Comparison of ENCODE assay signal across 14 mouse cellular contexts in the genomic region with DNA sequence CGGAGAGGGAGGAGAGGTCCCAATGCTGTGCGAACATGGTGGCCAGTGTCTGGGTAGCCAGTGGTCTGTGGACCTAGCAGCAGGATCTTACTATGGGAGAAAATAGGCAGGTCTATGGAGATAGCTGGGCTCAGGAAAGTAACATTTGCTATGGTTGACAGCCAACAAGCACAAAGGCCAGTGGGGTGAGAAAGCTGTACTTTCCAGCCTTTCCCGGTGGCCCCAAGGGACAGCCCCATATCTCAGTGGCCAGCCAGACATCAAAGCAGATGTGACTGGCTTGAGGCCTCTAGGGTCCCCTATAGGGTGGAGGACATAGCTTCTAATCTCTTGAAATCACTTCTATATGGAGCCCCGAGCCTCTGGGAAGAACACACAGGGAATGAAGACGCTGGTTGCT. TPM values are rescaled to one million over a fixed set of nuclear protein-coding genes. Genes with fewer than 3 reads are reported as not detected.
"Had no signal": no experiment of that assay in that cellular context is flagged by ENCODE, and none has a peak within 500 bp of the region (broad histone marks: within the 10 kb centered on the region; RNA-seq: fewer than 3 reads in every experiment).

No protein-coding gene starts in this region.

- H3K27me3 ChIP-seq: limb, embryonic 12.5 days; liver, embryonic 13.5 days; lung, embryonic 15.5 days; midbrain, embryonic 15.5 days; neural tube, embryonic 12.5 days; stomach, embryonic 15.5 days had no signal

- H3K9ac ChIP-seq: limb, embryonic 12.5 days; liver, embryonic 13.5 days; liver, postnatal 0 days; lung, embryonic 15.5 days; midbrain, embryonic 15.5 days; neural tube, embryonic 12.5 days; stomach, embryonic 15.5 days had no signal

- H3K4me2 ChIP-seq: limb, embryonic 12.5 days; liver, embryonic 13.5 days; lung, embryonic 15.5 days; midbrain, embryonic 11.5 days; midbrain, embryonic 15.5 days; neural tube, embryonic 12.5 days; stomach, embryonic 15.5 days had no signal

- H3K4me3 ChIP-seq: limb, embryonic 12.5 days; liver, embryonic 13.5 days; lung, embryonic 15.5 days; megakaryocyte, embryonic 14.5 days; midbrain, embryonic 15.5 days; neural tube, embryonic 12.5 days; stomach, embryonic 15.5 days had no signal

- H3K4me1 ChIP-seq: limb, embryonic 12.5 days; liver, embryonic 13.5 days; lung, embryonic 15.5 days; megakaryocyte, embryonic 14.5 days; neural tube, embryonic 12.5 days; stomach, embryonic 15.5 days had no signal

- H3K36me3 ChIP-seq: limb, embryonic 12.5 days; liver, embryonic 13.5 days; lung, embryonic 15.5 days; midbrain, embryonic 15.5 days; neural tube, embryonic 12.5 days; stomach, embryonic 15.5 days had no signal

- H3K9me3 ChIP-seq: limb, embryonic 12.5 days; liver, embryonic 13.5 days; lung, embryonic 15.5 days; midbrain, embryonic 15.5 days; neural tube, embryonic 12.5 days; stomach, embryonic 15.5 days had no signal

- ATAC-seq: liver, postnatal 0 days; midbrain, embryonic 15.5 days had no signal

- H3K27ac ChIP-seq: kidney, postnatal 0 days; limb, embryonic 12.5 days; liver, embryonic 13.5 days; lung, embryonic 15.5 days; macrophage; midbrain, embryonic 15.5 days; neural tube, embryonic 12.5 days; stomach, embryonic 15.5 days had no signal

- DNase-seq: layer of hippocampus, adult 9-11 months; liver; liver, embryonic 13.5 days; liver, postnatal 0 days; thymus, postnatal 25 days had no signal

RNA-seq across cellular contexts. Expression of a gene that starts 35.8 kb away (rescaled TPM):
- polyA plus RNA-seq: liver, embryonic 13.5 days had no signal
